Mouse (Mus musculus): Measurements from ENCODE around the gene Dpf3. TPM values are rescaled to one million over a fixed set of nuclear protein-coding genes. Genes with fewer than 3 reads are reported as not detected.
A peak's percentile ranks its signal among the peaks of the same experiment; 100 is the strongest.

Gene Dpf3
- total RNA-seq, 4 experiments from 2014 or later = 16.1 to 21.9 (median 20.1) TPM

DNA sequence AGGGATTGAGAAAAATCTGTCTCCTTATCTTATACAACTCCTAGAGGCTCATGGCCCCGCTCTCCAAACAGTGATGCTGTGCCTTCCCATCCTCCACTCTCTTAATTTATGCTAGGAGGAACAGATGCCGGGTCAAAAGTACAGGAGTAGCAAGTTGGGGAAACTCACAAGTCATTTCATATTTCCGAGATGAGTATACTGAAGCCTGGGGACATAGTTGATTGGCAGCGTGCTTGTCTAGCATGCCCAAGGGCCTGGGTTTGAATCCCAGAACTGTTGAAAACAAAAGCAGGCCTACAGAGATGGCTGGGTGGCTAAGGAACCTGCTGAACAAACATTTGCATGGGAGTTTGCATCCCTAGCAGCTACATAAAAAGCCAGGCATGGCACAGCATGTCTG, 72.3 kb downstream of the Dpf3 start:
- no peak for DNase-seq (ENCODE audit: low spot score in 2 of 2)

DNA sequence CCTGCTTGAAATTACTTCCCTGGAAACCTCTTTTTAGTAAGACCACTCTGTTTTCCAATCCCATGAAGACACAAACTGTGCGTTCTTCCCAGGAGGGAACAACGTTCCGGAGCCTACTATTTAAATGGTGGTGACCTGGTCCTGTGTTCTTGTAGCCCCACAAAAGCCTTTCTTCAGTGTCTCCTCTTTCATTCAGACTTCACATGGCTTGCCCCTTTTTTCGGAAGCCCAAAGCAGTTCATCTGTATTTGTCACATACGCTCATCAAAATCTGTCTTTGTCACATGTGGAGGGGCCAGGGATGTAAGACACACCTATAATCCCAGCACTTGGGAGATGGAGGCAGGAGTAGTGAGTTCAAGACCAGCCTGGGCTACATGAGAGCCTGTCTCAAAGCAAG, 73.8 kb downstream of the Dpf3 start:
- DNase-seq (ENCODE audit: low spot score in 2 of 2) = no peak

DNA sequence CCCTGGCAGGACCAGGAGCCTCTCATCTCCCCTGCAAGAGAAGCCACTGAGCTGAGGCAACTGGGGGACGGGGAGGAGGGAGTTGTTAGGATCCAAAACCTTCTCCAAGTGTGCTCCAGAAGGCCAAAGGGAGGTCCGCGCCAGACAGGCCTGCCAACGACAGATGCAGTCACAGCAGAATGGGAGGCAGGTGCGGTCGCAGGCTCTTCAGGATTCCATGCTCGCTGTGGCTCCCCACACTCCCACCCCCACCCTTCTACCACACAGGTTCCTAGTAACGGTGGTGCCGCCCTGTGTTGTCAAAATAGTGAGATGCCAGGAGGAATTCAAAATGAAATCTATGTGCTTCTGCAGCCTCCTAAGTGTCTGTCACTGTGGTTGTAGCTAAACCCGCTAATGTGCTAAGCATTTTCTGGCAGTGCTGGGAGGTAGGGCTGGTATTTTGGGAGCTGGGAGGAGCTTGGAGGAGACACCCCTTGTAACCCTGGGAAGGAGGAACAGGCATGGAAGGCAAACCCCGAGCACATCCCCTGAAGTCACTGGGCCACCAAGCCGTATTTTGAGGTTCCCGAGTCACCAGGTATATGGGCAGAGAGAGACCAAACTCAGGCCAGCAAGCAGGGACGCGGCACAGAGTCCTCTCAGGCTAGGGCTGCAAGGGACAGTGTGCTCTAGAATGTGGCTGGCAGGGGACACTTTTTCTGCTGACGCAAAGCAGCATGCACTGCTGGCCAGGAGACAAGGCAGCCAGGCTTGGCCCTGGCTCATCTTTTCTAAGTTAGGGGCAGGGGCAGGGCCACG, 75.6 kb downstream of the Dpf3 start:
- DNase-seq (ENCODE audit: low spot score in 2 of 2) = peak; percentile 52 to 78

DNA sequence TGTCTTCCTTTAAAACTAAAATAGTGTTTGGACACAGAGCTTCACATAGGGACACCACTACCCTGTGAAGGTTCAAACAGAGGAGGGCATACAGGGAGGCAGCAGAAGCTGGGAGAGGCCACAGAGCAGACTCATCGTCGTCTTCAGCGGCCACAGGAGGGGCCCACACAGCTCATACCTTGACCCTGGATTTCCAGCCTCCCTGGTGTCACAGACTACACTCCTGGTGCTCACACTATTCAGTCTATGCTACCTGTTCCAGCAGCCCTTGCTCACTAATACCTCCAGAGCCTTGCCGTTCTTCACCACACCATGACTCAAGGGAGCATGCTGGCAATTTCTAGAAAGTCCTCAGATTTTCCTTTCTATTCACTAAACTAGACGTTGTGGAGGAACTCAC, 76.5 kb downstream of the Dpf3 start:
- no peak for DNase-seq (ENCODE audit: low spot score in 2 of 2)

DNA sequence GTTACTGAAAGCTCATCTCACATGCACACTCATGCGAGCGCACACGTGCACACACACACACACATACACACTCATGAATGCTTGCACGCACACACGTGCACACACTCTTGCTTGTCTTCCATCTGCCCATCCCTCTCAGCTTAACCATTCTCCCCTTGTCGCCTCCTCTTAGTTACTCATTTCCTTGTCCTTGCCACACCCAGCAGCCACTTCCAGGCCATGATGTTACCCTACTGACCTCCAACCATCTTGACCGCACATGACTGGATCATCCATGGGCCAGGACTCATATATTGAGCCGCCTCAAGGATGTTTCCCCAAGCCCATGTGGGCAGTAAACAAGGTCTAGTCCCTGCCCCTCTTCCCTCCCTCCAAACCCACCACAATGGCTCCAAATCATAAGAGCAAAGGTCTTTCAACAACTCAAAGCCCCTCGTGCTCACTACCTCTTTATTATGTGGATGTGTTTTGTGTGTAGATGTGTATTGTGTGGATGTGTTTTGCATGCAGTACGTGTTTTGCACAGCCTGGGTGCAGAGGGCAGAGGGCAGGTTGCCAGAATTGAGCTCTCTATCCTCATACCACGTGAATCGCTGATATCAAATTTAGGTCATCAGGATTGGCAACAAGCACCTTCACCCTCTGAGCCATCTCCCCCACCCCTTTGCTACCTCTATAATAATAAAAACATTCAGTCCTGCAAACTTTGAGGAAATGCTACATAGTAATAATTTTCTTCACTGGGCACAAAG, 82.0 kb downstream of the Dpf3 start:
- no peak for DNase-seq (ENCODE audit: low spot score in 2 of 2)

DNA sequence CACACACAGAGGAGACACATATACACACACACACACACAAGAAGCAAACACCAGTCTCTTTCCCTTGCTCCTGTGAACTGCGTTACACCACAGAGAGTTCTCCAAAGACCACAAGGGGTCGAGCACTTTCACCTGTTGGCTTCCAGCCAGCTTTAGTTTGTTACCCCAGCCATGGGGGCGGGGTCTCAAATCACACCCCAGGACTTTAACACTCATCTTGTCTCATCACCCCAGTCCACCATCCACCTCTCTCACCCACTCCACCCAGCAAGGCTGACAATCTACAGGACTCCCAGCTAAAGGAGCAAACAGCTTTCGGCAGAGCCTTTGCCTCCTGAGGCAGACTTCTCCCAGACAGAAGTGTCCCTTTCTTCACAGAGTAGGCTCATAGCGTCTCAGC, 85.2 kb downstream of the Dpf3 start:
- no peak for DNase-seq (ENCODE audit: low spot score in 2 of 2)

DNA sequence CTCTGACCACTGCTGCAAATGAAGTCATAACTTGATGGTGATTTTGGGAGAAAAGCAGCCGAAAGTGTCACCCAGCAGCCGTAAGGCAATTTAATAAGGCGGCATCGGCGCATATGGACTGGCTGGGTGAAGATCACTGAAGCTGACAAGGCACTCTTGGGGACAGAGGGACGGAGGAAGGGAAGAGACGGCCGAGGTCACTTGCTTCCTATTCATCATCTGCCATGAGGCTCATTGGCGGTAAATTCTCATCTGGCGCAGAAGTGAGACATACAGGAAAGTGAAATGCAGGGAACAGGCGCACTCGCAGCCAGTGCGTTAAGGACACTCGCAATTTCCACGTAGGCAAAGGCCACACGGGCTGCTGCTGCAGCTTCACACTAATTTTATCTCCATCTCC, 95.5 kb downstream of the Dpf3 start:
- DNase-seq (ENCODE audit: low spot score in 2 of 2) = no peak

DNA sequence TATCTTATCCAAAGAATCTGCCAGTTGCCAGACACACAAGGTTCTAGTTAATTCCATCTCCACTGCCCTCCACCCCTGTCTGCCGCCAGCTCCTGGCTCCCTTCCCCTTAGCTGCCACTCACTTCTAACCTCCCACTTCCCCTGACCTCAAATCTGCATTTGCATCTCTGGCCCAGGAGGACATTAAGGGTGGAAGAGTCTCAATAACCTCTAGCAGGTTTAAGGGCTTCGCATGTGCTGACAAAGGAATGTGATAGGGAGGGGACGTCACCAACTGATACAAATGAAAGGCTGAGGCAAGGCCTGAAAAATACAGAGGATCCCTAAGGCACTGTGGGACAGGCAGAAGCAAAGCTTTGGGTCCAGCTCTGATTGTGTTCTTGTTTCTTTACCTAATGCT, 100.0 kb downstream of the Dpf3 start:
- DNase-seq (ENCODE audit: low spot score in 2 of 2) = no peak

DNA sequence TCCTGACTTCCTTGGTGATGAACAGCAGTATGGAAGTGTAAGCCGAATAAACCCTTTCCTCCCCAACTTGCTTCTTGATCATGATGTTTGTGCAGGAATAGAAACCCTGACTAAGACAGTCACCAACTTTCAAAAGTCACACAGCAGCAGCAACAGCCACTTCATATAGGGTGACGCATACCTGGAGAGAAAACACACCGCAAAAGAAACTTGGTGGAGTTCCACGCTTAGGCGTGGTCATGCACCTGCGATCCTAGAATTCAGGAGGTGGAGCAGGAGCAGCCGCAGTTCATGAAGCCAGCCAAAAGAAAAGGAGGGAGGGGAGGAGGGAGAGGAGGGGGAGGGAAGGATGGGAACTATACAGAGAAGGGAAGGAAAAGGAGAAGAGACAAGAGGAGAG, 106.4 kb downstream of the Dpf3 start:
- no peak for DNase-seq (ENCODE audit: low spot score in 2 of 2)

DNA sequence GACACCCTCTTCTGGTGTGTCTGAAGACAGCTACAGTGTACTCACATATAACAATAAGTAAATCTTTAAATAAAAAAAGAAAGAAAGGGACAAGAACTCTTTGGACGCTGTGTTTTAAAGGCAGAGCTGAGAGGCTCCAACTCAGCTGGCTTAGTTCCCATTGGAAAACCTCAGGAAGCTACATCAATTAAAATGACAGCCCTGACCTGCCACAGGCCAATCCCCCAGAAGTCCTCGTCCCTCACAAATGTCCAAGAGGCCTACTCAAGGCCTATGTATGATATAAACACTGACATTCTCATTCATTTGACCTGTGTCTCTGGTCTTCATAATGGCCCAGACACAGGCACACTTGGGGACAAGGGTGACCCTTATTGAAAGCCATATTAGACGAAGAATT, 107.5 kb downstream of the Dpf3 start:
- DNase-seq (ENCODE audit: low spot score in 2 of 2) = no peak

DNA sequence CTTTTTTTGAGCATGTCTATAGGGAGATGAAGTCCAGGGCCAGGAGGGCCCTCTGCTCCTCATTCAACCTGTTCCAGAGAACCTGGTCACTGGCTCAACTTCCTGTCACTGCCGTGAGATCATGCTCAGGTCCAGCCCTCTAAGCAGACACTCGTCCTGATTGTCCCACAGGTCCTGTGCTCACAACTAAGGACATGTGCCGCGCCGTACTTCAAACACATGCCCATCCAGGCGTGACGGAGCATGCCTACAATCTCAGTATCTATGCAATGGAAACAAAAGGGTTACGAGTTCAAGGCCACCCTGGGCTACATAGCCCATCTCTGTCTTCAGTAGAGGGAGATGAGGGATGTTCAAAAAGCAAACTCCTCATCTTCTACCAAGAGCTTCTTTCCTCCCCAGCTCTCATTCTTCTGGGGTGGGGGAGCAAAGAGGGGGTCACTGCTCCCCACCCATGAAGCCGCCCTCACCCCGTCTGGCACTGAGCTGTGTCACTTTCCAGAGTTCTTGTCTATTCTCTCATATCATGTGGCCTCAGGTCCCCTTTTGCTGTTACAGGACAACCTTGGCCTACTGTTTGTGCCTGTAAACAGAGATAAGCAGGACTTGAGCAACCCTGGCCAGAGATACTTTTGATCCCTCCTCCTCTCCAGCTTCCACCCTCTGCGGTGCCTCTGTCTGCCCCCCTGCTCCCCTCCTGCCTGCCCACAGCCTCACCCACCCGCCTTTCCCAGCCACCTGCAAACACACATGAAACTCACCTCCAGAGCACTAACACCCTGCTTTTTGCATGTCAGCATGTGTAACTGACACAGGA, 112.3 kb downstream of the Dpf3 start:
- no peak for DNase-seq (ENCODE audit: low spot score in 2 of 2)

DNA sequence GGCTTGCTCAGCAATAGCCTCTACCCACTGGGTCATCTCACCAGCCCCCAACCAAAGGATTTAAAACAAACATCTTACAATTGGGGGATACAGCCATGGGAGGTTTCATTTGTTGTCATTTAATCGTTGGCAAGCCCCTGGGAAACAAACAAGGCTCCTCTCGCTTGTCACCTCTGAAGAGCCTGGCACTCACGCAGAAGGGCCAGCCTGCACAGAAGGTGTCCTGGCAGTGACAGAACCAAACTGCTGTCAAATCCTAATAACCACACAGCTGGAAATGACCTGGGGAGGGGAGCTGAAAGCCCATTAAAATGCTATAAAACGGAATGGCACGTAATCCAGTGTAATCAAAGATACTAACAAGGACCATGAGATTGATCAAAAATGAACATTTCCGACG, 114.4 kb downstream of the Dpf3 start:
- no peak for DNase-seq (ENCODE audit: low spot score in 2 of 2)

DNA sequence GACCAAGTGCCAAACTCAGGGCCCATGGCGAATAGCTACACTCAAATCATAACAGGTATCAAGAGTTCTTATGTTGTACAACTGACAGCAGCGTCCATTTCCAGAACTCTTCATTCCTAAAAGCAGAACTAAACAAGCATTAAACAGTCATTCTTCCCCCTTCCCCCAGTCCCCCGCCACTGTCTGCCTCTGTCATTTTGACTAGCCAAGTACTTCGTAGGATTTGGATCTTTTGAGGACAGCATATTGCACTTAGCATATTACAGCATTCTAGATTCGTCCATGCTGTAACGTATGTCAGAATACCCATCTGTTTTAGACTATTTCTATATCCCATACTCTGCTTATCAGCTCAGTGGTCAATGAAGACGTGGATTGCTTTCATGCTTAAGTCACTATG, 115.2 kb downstream of the Dpf3 start:
- no peak for DNase-seq (ENCODE audit: low spot score in 2 of 2)

DNA sequence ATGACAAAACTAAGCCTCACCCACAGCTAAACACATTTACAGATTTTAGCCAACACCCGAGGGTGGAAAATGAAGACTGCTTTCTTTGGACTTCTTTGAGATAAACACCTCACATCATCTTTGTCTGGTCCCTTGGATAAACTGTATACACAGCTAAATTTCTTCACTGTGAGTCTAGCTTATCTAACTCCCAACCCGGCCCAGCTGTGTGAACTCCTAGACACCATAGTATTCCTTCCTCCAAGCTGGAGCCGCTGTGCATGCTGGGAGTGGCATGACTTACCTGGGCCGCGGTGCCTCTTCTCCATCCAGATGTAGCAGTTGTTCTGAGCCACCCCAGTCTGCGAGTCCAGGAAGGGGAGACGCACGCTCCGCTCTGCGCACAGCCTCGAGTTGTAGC, 117.3 kb downstream of the Dpf3 start:
- DNase-seq (ENCODE audit: low spot score in 2 of 2) = no peak

DNA sequence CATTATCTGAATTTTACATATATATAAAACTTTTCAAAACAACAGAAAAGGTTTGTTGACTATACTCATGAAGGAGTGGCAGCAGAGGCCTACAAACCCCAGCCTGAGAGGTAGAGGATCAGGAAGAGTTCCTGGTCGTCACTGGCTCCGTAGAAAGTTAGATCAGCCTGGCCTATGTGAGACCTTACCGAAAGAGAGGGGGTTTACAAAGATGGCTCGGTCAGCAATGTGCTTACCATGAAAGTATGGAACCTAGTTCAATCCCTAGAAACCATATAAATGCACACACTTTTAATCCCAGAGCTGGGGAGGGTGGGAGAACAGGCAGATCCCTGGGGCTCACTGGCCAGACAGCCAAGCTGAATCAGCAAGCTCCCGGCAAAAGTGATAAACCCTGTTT, 118.1 kb downstream of the Dpf3 start:
- DNase-seq (ENCODE audit: low spot score in 2 of 2) = no peak

DNA sequence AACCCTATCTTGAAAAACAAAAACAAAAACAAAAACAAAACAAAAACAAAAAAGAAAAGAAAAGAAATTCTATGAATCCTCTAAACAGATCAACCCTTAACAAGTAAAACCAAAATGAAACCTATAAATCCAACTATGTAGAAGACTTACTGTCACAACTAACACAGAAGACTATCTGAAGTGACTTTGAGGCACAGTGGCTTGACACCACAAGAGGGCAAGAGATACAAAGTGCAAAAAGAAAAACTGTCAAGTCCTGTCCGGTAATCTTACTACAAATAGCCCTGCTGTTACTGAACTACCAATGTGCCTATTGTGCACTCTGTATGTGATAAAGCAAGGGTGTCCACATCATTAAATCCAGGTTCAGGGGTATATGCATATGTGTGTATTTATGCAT, 120.0 kb downstream of the Dpf3 start:
- no peak for DNase-seq (ENCODE audit: low spot score in 2 of 2)

DNA sequence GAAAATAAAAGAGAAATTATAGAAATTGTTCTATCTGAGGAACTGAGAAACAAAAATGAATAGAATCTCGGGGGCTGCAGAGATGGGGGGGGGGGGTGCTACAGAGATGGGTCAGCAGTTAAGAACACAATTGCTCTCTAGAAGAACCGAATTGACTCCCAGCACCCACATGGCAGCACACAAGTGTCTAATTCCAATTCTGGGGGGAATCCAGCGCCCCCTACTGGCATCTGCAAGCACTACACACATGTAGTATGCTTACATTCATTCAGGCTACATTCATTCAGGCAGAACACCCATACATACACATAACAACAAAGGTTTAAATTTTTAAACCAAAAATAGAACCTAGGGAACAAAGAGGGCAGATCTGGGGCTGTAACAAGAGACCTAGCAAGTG, 122.7 kb downstream of the Dpf3 start:
- DNase-seq (ENCODE audit: low spot score in 2 of 2) = no peak

DNA sequence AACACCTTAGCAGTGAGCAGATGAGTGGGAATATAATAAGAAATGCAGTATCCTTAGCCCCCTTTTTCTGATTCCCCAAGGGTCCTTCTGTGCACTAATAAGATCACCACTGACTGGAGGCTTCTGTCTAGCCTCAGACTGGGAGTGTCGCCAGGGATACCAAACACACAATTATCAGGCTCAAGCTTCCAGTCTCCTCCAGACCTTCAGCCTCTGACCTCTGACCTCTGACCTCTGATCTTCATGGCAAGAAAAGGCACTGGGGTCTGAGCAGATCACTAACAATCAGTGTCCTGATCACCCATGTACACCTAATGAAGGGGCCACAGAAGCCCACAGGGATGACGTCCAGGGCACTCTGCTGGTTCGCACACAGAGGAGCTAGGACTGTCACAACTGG, 125.7 kb downstream of the Dpf3 start:
- no peak for DNase-seq (ENCODE audit: low spot score in 2 of 2)

DNA sequence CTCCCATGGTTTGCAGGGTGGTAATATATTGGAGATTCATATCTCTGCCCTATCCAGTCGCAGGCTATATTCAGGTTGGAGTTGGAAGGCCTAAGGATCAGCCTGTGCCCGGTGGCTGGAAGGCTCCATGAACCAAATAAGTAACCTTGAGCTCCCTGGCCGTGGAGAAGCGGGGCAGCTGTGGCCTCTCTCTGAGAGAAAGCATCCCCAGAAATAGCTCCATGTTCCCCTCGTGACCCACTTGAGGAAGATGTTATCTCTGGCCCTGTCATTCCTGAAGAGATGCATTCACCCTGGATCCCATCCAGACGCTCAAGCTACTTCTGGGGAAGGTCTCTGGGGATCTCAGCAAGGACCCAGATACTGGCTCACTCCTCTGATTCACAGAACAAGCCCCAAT, 134.9 kb downstream of the Dpf3 start:
- peak; percentile 53 to 54 for DNase-seq (ENCODE audit: low spot score in 2 of 2)

DNA sequence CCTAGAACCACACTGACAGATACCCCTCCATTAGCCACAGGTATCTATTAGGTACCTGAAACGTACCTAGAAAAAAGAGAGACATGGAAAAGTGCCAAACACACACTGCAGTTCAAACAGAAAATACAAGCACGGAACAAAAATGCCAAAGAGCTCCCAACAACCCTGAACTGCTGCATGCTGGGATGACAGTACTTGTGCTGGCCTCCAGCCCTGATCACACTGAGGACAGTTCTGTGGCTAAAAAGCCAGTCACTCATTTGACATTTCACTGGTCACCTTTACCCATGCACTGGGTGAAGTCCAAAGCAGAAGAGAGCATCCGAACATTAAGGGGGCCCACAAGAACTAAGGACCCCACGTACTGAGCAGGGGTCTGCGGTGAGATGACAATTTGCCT, 137.8 kb downstream of the Dpf3 start:
- DNase-seq (ENCODE audit: low spot score in 2 of 2) = no peak

DNA sequence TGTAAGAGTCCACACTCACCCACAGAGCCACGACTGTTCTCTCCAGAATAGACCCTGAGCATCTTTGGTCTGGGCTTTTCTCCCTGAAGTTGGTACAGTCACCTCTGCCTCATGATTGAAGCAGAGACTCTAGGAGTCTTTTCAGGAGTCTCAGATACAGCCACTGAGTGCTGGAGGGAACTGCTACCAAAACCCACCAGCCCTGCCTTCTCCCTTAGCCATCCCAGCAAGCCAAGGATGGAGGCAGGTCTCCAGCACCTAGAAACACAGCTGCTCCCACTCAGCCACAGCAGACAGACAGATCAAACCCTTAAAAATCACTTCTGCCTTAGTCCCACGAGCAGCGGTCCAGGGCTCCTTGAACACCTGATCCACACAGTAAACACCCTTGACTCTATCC, 139.3 kb downstream of the Dpf3 start:
- no peak for DNase-seq (ENCODE audit: low spot score in 2 of 2)

DNA sequence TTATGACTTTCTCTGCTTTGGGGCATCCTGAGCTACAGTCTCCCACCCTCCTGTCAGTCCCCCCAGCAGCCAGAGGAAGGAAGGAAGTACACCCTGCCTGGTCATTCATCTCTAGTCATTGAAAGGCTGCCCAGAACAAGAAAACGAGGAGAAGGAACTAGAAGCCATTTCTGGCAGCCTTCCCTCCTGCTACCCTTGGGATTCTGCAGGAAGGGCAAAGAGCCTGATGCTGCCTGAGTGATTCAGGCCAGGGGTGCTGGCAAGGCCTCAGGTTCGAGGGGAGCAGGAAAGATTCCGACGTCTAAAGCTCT, 144.7 kb downstream of the Dpf3 start:
- DNase-seq (ENCODE audit: low spot score in 2 of 2) = no peak
